Mouse (Mus musculus): ENCODE measurements around the gene Frmd5.

GRCm38 (mm10) chr2:121587523-121588308 lies 219.2 kb downstream of the Frmd5 start:
- TF ChIP-seq CTCF (IDR thresholded peaks at IDR 0.05; ENCODE audit: borderline replicate concordance, insufficient read depth, low read length) (no peak), POLR2A (IDR thresholded peaks at IDR 0.05; ENCODE audit: low read depth, low read length) (no peak)
